Comparison of ENCODE assay signal across 10 mouse cellular contexts in the genomic region with DNA sequence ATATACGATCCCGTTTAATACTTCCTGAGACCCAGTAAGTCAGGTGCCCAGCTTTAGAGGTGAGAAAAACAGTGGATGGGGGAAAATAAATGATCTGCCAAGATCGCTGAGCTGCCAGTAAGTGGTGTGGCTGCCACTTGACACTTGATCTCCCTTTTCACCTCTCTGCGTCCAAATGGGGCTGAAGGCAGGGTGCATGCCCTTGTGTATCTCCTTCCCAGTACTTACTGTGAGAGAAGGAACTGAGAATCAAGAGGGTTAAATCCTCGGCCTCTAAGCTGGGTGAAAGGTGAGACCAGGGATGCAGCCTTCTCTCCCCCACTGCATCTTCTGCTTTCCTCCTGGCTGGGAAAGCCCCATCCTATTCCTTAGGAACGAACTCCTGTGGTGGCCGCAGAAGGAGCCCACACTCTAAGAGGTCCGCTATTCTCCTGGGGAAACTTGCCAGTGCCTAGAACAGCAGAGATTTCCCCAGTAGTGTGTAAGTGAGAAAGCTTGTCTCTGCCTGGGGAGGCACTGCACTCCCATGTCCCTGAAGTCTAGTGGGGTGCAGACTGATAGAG. TPM values are rescaled to one million over a fixed set of nuclear protein-coding genes. Genes with fewer than 3 reads are reported as not detected.
DNase-seq lines count a peak whose midpoint lies in the region; ATAC-seq and TF ChIP-seq lines count a peak whose summit lies in the region.
"Had no signal": no experiment of that assay in that cellular context is flagged by ENCODE, and none has a peak within 500 bp of the region (broad histone marks: within the 10 kb centered on the region; RNA-seq: fewer than 3 reads in every experiment).

No protein-coding gene starts in this region.

- peak overlapping the region; percentile 78 for H3K4me2 ChIP-seq in midbrain, postnatal 0 days (ENCODE audit: low read depth, low read length, poor library complexity, severe bottlenecking)

- intact Hi-C loops in heart, postnatal 25 days (cut with DNase I), result no loop called here

- no peak for TF ChIP-seq CTCF in midbrain, postnatal 0 days (IDR thresholded peaks at IDR 0.05)

- peaks cover 31% of the 10 kb centered on the region for H3K4me1 ChIP-seq in hindbrain, embryonic 10.5 days (replicated peaks)
- H3K4me1 ChIP-seq in midbrain, postnatal 0 days (ENCODE audit: insufficient read depth, low read length), result 0 out of 2 replicates have a peak, but pooled peaks cover 7% of the 10 kb centered on the region

- H3K4me3 ChIP-seq in hindbrain, embryonic 10.5 days, result peak overlapping the region; percentile 71
- H3K4me3 ChIP-seq in midbrain, postnatal 0 days (ENCODE audit: low read depth, low read length), result peak overlapping the region; percentile 73

- peaks cover 25% of the 10 kb centered on the region for H3K27me3 ChIP-seq in hindbrain, embryonic 10.5 days (ENCODE audit: insufficient read depth, poor library complexity, severe bottlenecking)
- 0 out of 2 replicates have a peak, but pooled peaks cover 3% of the 10 kb centered on the region for H3K27me3 ChIP-seq in midbrain, postnatal 0 days (ENCODE audit: insufficient read depth, low read length)

- peaks cover 4% of the 10 kb centered on the region; the same call in 1 of the 2 replicates for H3K9me3 ChIP-seq in hindbrain, embryonic 10.5 days
- no peaks in the 10 kb centered on the region for H3K9me3 ChIP-seq in midbrain, postnatal 0 days (ENCODE audit: low read length)

- H3K9ac ChIP-seq in midbrain, postnatal 0 days (replicated peaks; ENCODE audit: low read length, poor library complexity, severe bottlenecking), result peak overlapping the region; percentile 79

- no peak overlapping the region for H3K27ac ChIP-seq in hindbrain, embryonic 10.5 days
- 0 out of 2 replicates have a peak overlapping the region, but pooled peaks have one; percentile 38 for H3K27ac ChIP-seq in midbrain, postnatal 0 days (ENCODE audit: low read depth, low read length)

- H3K36me3 ChIP-seq in hindbrain, embryonic 10.5 days, result peaks cover 9% of the 10 kb centered on the region
- 0 out of 2 replicates have a peak, but pooled peaks cover under 1% of the 10 kb centered on the region for H3K36me3 ChIP-seq in midbrain, postnatal 0 days (ENCODE audit: insufficient read depth, low read length)

- 4% methylated on average over 8 of the region's 8 CpGs for WGBS in hindbrain, embryonic 10.5 days
- 4% methylated on average over 8 of the region's 8 CpGs for WGBS in midbrain, postnatal 0 days

- DNase-seq in heart, adult 11 months, result peak; percentile 64
- no peak for DNase-seq in heart, postnatal 4 days
- peak; percentile 30 to 42 for DNase-seq in cerebellum, postnatal 36 days
- DNase-seq in hindbrain, embryonic 10.5 days (ENCODE audit: low spot score), result no peak
- DNase-seq in midbrain, postnatal 0 days (ENCODE audit: low spot score), result peak; percentile 28
- DNase-seq in spleen, postnatal 4 days (ENCODE audit: low spot score in 2 of 2), result no peak
- DNase-seq in heart, postnatal 25 days (ENCODE audit: low spot score), result no peak
- DNase-seq in kidney, adult 18-20 months, result no peak
- DNase-seq: kidney, adult 8-10 months; lung, postnatal 4 days had no signal

- ATAC-seq in midbrain, postnatal 0 days (ENCODE audit: low FRiP score), result no peak

RNA-seq across cellular contexts. Expression of a gene that starts 1.1 kb away (rescaled TPM):
- under 1 TPM; 0.67 to 0.72 TPM for total RNA-seq in heart, postnatal 4 days (2021)
- 10.9 and 11.9 TPM in 2 replicates for polyA plus RNA-seq in hindbrain, embryonic 10.5 days (2016; fragmentation: Nextera tagmentation; extraction: Ambion mirVana)
- total RNA-seq in midbrain, postnatal 0 days (2014; rRNA removed), result 188 and 196 TPM in 2 replicates
- 60.9 and 61.7 TPM in 2 replicates for polyA plus RNA-seq in midbrain, postnatal 0 days (2015; fragmentation: Nextera tagmentation; extraction: Ambion mirVana)
- total RNA-seq in heart, postnatal 25 days (2021), result under 1 TPM; 0.13 to 0.36 TPM

Comparison
In these comparisons a context has a peak if more than half of its experiments do, and no peak if none do; other contexts are left out.
1. DNase-seq: peak in heart, adult 11 months (single experiment), cerebellum, postnatal 36 days (2 of 2) and midbrain, postnatal 0 days (single experiment); none in heart, postnatal 4 days (single experiment), hindbrain, embryonic 10.5 days (single experiment), spleen, postnatal 4 days (0 of 2), heart, postnatal 25 days (single experiment) and kidney, adult 18-20 months (single experiment).
2. RNA of a gene that starts 1.1 kb away (total RNA-seq): 188 to 196 TPM in midbrain, postnatal 0 days; 0.67 to 0.72 TPM in heart, postnatal 4 days and 0.13 to 0.36 TPM in heart, postnatal 25 days; every median in the first group is over 100 times any median in the second.